Mouse (Mus musculus): ENCODE measurements around the gene B130006D01Rik. TPM values are rescaled to one million over a fixed set of nuclear protein-coding genes. Genes with fewer than 3 reads are reported as not detected.
A peak's percentile ranks its signal among the peaks of the same experiment; 100 is the strongest.

B130006D01Rik gene
- polyA plus RNA-seq, 1 experiment: 0.09 TPM

DNA sequence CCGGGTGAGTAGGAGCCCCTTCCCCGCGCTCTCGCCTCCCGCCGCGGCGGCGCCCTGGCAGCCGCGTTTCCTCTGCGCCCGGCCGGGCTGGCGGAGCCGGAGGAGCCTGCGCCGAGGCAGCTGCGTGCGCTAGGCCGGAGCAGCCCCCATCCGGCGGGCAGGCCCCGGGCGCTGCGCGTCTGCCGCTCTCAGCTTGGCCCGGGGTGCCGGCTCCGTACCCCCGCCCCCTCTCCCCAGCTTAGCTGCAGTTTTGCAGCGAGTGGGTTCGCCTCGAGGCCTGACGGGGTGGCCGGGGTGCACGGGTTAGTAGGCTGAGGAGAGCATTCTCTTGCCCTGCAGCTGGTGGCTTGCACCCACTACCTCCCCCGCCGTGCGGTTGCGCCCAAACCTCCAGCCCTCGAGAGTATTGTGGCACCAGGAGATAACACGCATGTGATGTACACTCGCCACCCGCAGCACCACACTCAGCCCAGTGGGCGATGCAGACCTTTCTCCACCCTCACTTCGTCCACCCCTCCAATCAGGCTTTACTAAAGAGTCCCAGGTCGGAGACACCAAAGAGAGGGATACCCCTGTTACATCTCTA is 10.1 kb upstream of the B130006D01Rik start:
- no peaks in the 10 kb centered on the region for H3K27me3 ChIP-seq (ENCODE audit: control insufficient read depth, insufficient read depth, low read length)
- no peaks in the 10 kb centered on the region for H3K36me3 ChIP-seq (ENCODE audit: control insufficient read depth, insufficient read depth, low read length)
- peaks cover 8% of the 10 kb centered on the region for H3K4me1 ChIP-seq (ENCODE audit: control insufficient read depth, insufficient read depth, low read length)
- peak overlapping the region; percentile 93 for H3K27ac ChIP-seq (ENCODE audit: control insufficient read depth, insufficient read depth, low read depth, low read length)
- TF ChIP-seq POLR2A (IDR thresholded peaks at IDR 0.05; ENCODE audit: control insufficient read depth, low read depth, low read length) (no peak), CTCF (IDR thresholded peaks at IDR 0.05; ENCODE audit: control insufficient read depth, insufficient read depth, insufficient replicate concordance, low read depth, low read length) (no peak)
- peak overlapping the region; percentile 91 for H3K4me3 ChIP-seq (ENCODE audit: control insufficient read depth, low read depth, low read length)

DNA sequence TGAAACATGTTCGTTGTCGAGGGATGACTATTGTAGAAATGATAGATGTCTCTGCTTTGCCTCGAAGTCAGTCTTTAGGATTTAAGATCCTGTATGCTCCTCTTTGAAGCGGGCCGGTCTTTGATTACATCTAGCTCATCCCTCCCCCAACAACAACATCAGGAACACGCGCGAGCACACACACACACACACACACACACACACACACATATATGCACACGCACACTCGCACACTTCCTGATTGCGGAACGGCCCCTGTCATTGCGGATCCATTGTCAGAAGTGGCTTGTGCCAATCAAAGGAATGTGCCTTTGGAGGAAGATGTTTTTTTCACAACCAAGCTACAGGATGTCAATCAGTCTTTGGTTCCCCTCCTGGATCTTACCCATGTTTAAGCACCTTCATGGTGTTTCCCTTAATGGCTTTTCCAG is 9.6 kb upstream of the B130006D01Rik start:
- TF ChIP-seq POLR2A (IDR thresholded peaks at IDR 0.05; ENCODE audit: control insufficient read depth, low read depth, low read length): no peak
- TF ChIP-seq CTCF (IDR thresholded peaks at IDR 0.05; ENCODE audit: control insufficient read depth, insufficient read depth, insufficient replicate concordance, low read depth, low read length): no peak
- no peaks in the 10 kb centered on the region for H3K36me3 ChIP-seq (ENCODE audit: control insufficient read depth, insufficient read depth, low read length)
- peaks cover 8% of the 10 kb centered on the region for H3K4me1 ChIP-seq (ENCODE audit: control insufficient read depth, insufficient read depth, low read length)
- H3K27ac ChIP-seq (ENCODE audit: control insufficient read depth, insufficient read depth, low read depth, low read length): peak overlapping the region; percentile 93
- H3K27me3 ChIP-seq (ENCODE audit: control insufficient read depth, insufficient read depth, low read length): no peaks in the 10 kb centered on the region
- H3K4me3 ChIP-seq (ENCODE audit: control insufficient read depth, low read depth, low read length): peak overlapping the region; percentile 91

DNA sequence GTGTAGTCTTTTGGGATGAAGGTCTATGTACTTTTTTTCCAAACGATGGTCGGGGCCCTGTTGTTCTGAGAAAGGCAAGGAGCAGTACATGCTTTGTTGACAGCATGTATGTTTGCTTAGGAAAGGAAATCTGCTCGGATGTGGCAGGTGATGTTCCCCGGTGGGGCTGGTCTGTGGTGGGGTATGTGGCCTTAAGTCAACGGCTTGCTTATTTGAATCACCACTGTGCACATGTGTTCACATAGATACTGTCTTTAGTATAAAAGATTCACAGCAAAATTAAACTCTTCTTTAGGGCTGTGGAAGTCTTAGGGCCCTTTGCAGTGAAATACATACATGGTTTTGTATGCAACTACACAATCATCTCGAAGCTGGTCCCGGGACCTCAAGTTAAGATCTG is 9.0 kb upstream of the B130006D01Rik start:
- no peak overlapping the region for H3K27ac ChIP-seq (ENCODE audit: control insufficient read depth, insufficient read depth, low read depth, low read length)
- H3K27me3 ChIP-seq (ENCODE audit: control insufficient read depth, insufficient read depth, low read length): no peaks in the 10 kb centered on the region
- no peak overlapping the region; the same call in 1 of the 2 replicates for H3K4me3 ChIP-seq (ENCODE audit: control insufficient read depth, low read depth, low read length)
- H3K4me1 ChIP-seq (ENCODE audit: control insufficient read depth, insufficient read depth, low read length): peaks cover 8% of the 10 kb centered on the region
- no peaks in the 10 kb centered on the region for H3K36me3 ChIP-seq (ENCODE audit: control insufficient read depth, insufficient read depth, low read length)
- TF ChIP-seq POLR2A (IDR thresholded peaks at IDR 0.05; ENCODE audit: control insufficient read depth, low read depth, low read length) (no peak), CTCF (IDR thresholded peaks at IDR 0.05; ENCODE audit: control insufficient read depth, insufficient read depth, insufficient replicate concordance, low read depth, low read length) (no peak)

DNA sequence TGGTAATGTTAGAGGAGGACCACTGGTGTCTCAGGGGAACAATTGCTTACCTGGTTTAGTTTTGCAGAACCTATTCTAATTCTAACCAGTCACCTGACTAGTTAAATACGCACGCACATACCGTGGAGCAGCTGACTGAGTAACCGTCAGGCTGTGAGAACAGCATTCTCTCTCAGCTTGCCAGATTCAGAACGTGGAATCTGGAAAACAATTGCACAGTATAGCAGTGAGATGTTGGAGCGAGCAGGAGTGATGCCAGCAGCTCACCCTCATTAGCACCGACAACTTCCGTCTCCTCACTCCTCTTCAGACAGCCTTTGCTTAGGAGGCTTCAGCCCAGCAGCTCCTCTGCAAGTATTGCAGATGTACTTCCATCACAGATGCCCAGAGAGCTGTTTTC is 7.3 kb upstream of the B130006D01Rik start:
- Histone ChIP-seq H3K4me3 (ENCODE audit: control insufficient read depth, low read depth, low read length) (no peak overlapping the region), H3K27me3 (ENCODE audit: control insufficient read depth, insufficient read depth, low read length) (no peaks in the 10 kb centered on the region), H3K4me1 (ENCODE audit: control insufficient read depth, insufficient read depth, low read length) (peaks cover 8% of the 10 kb centered on the region), H3K27ac (ENCODE audit: control insufficient read depth, insufficient read depth, low read depth, low read length) (no peak overlapping the region), H3K36me3 (ENCODE audit: control insufficient read depth, insufficient read depth, low read length) (no peaks in the 10 kb centered on the region)
- TF ChIP-seq CTCF (IDR thresholded peaks at IDR 0.05; ENCODE audit: control insufficient read depth, insufficient read depth, insufficient replicate concordance, low read depth, low read length) (no peak), POLR2A (IDR thresholded peaks at IDR 0.05; ENCODE audit: control insufficient read depth, low read depth, low read length) (no peak)

DNA sequence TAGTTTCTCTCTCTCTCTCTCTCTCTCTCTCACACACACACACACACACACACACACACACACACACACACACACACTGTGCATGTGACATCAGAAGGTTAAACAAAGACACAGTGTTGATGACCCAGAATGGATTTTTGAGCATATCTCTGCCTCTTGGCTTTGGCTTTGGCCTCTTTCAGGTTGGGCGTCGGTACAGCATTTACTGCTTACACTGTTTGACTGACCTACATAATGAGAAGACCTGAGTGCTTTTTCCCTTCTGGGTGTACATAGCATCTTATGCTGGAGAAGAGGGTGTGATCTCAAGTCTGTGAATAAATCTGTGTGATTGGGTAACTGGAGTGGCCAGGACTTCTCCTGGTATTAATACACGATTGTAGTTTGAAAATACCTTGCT is 4.0 kb upstream of the B130006D01Rik start:
- Histone ChIP-seq H3K36me3 (ENCODE audit: control insufficient read depth, insufficient read depth, low read length) (no peaks in the 10 kb centered on the region), H3K27me3 (ENCODE audit: control insufficient read depth, insufficient read depth, low read length) (no peaks in the 10 kb centered on the region), H3K4me3 (ENCODE audit: control insufficient read depth, low read depth, low read length) (no peak overlapping the region), H3K27ac (ENCODE audit: control insufficient read depth, insufficient read depth, low read depth, low read length) (no peak overlapping the region), H3K4me1 (ENCODE audit: control insufficient read depth, insufficient read depth, low read length) (no peaks in the 10 kb centered on the region; the same call in 1 of the 2 replicates)
- TF ChIP-seq POLR2A (IDR thresholded peaks at IDR 0.05; ENCODE audit: control insufficient read depth, low read depth, low read length) (no peak), CTCF (IDR thresholded peaks at IDR 0.05; ENCODE audit: control insufficient read depth, insufficient read depth, insufficient replicate concordance, low read depth, low read length) (no peak)

DNA sequence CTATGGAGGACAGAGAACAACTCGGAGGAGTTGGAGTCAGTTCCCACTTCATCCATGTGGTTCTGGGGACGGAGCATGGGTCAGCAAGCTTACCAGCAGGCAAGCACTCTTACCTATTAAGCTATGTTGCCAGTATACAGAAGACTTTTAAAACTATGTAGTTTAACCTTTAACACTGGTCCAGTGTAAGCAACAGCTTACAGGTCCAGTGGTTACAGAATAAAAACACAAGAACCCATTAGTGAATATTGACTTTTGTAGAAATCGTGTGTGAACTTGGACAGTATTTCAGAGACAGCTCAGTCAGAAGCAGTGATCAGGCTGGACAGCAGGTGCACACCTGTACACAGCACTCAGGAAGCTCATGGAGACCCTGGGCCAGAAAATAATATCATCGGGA is 1.1 kb downstream of the B130006D01Rik start:
- no peaks in the 10 kb centered on the region for H3K36me3 ChIP-seq (ENCODE audit: control insufficient read depth, insufficient read depth, low read length)
- H3K27ac ChIP-seq (ENCODE audit: control insufficient read depth, insufficient read depth, low read depth, low read length): no peak overlapping the region
- H3K4me1 ChIP-seq (ENCODE audit: control insufficient read depth, insufficient read depth, low read length): no peaks in the 10 kb centered on the region
- no peak for TF ChIP-seq CTCF (IDR thresholded peaks at IDR 0.05; ENCODE audit: control insufficient read depth, insufficient read depth, insufficient replicate concordance, low read depth, low read length)
- TF ChIP-seq POLR2A (IDR thresholded peaks at IDR 0.05; ENCODE audit: control insufficient read depth, low read depth, low read length): no peak
- no peaks in the 10 kb centered on the region for H3K27me3 ChIP-seq (ENCODE audit: control insufficient read depth, insufficient read depth, low read length)
- H3K4me3 ChIP-seq (ENCODE audit: control insufficient read depth, low read depth, low read length): no peak overlapping the region

DNA sequence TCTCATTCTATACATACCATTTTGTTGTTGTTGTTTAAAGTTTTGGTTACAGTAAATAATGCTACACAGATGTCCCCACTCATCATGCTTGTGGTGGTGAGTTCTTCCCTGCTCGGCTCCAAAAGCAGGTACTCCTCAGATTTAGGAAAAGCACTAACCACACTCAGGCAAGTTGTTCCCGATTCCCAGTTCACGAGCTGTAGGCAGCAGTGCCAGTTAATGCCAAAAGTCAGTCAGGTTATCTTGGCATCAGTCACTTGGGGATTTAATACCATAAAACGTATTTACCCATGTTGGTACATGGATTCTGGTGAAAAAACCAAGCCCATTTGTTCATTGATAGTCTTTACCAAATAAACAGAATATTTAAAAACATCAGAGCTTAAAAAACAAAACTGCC is 2.8 kb downstream of the B130006D01Rik start:
- TF ChIP-seq POLR2A (IDR thresholded peaks at IDR 0.05; ENCODE audit: control insufficient read depth, low read depth, low read length): no peak
- no peak for TF ChIP-seq CTCF (IDR thresholded peaks at IDR 0.05; ENCODE audit: control insufficient read depth, insufficient read depth, insufficient replicate concordance, low read depth, low read length)
- Histone ChIP-seq H3K4me1 (ENCODE audit: control insufficient read depth, insufficient read depth, low read length) (no peaks in the 10 kb centered on the region), H3K27me3 (ENCODE audit: control insufficient read depth, insufficient read depth, low read length) (no peaks in the 10 kb centered on the region), H3K36me3 (ENCODE audit: control insufficient read depth, insufficient read depth, low read length) (no peaks in the 10 kb centered on the region), H3K4me3 (ENCODE audit: control insufficient read depth, low read depth, low read length) (no peak overlapping the region), H3K27ac (ENCODE audit: control insufficient read depth, insufficient read depth, low read depth, low read length) (no peak overlapping the region)
